Comparison of ENCODE assay signal across 8 mouse cellular contexts in genomic region chr6:30739177-30739747, GRCm38 (mm10). TPM values are rescaled to one million over a fixed set of nuclear protein-coding genes. Genes with fewer than 3 reads are reported as not detected.
DNase-seq lines count a peak whose midpoint lies in the region; ATAC-seq and TF ChIP-seq lines count a peak whose summit lies in the region.

No protein-coding gene starts in this region.

- intact Hi-C loops in gastrocnemius, adult 2 months (cut with DNase I): no loop called here
- intact Hi-C loops in gastrocnemius, postnatal 36 days (cut with DNase I): no loop called here

- WGBS in forebrain, embryonic 13.5 days: 44% methylated on average over 10 of the region's 10 CpGs
- 50% methylated on average over 10 of the region's 10 CpGs for WGBS in intestine, embryonic 16.5 days

- H3K4me2 ChIP-seq in forebrain, embryonic 13.5 days: peak overlapping the region; percentile 60
- peak overlapping the region; percentile 61 for H3K4me2 ChIP-seq in intestine, embryonic 16.5 days (ENCODE audit: low read depth, low read length)

- no peaks in the 10 kb centered on the region for H3K27me3 ChIP-seq in forebrain, embryonic 13.5 days
- H3K27me3 ChIP-seq in intestine, embryonic 16.5 days (replicated peaks; ENCODE audit: control insufficient read depth, insufficient read depth, low read length): no peaks in the 10 kb centered on the region

- peak overlapping the region; percentile 73 for H3K9ac ChIP-seq in forebrain, embryonic 13.5 days
- H3K9ac ChIP-seq in intestine, embryonic 16.5 days (ENCODE audit: low read depth, low read length): peak overlapping the region; percentile 37

- peak overlapping the region; percentile 78 for H3K4me3 ChIP-seq in gastrocnemius, adult 2 months
- peak overlapping the region; percentile 58 for H3K4me3 ChIP-seq in forebrain, embryonic 13.5 days
- peak overlapping the region; percentile 56 for H3K4me3 ChIP-seq in intestine, embryonic 16.5 days (ENCODE audit: low read length)

- peak; percentile 36 for DNase-seq in gastrocnemius, adult 2 months
- DNase-seq in gastrocnemius, postnatal 36 days: no peak
- peak; percentile 86 for DNase-seq in R1 (ENCODE audit: low read depth, low spot score)
- DNase-seq in lung, postnatal 4 days: peak; percentile 39 to 57
- DNase-seq in urinary bladder, adult 18-20 months (ENCODE audit: low spot score in 2 of 2): no peak
- DNase-seq in gastrocnemius, postnatal 4 days (ENCODE audit: low spot score in 2 of 2): no peak

- peaks cover 30% of the 10 kb centered on the region for H3K36me3 ChIP-seq in forebrain, embryonic 13.5 days (ENCODE audit: poor library complexity, severe bottlenecking)
- H3K36me3 ChIP-seq in intestine, embryonic 16.5 days (ENCODE audit: control insufficient read depth, insufficient read depth, low read length): 0 out of 2 replicates have a peak, but pooled peaks cover 3% of the 10 kb centered on the region

- H3K4me1 ChIP-seq in forebrain, embryonic 13.5 days: peaks cover 14% of the 10 kb centered on the region
- H3K4me1 ChIP-seq in intestine, embryonic 16.5 days (ENCODE audit: control insufficient read depth, insufficient read depth, low read length): no peaks in the 10 kb centered on the region

- no peak overlapping the region for H3K27ac ChIP-seq in gastrocnemius, adult 2 months
- H3K27ac ChIP-seq in forebrain, embryonic 13.5 days: peak overlapping the region; percentile 21; the same call in 1 of the 2 replicates
- H3K27ac ChIP-seq in intestine, embryonic 16.5 days (ENCODE audit: low read length): no peak overlapping the region

- TF ChIP-seq CTCF in gastrocnemius, adult 2 months (IDR thresholded peaks at IDR 0.05): no peak

- peaks cover 41% of the 10 kb centered on the region for H3K9me3 ChIP-seq in forebrain, embryonic 13.5 days (replicated peaks)
- H3K9me3 ChIP-seq in intestine, embryonic 16.5 days (ENCODE audit: control insufficient read depth, low read length): peaks cover 31% of the 10 kb centered on the region

- no peak for ATAC-seq in forebrain, embryonic 13.5 days
- no peak for ATAC-seq in intestine, embryonic 16.5 days

RNA-seq across cellular contexts. Expression of gene Mest, which starts 15.9 kb away (rescaled TPM):
- 1 to 10 TPM; 1.6 to 2.4 TPM for total RNA-seq in gastrocnemius, adult 2 months (2021)
- 1 to 10 TPM; 5.2 to 8.3 TPM for total RNA-seq in gastrocnemius, postnatal 36 days (2021)
- polyA plus RNA-seq in forebrain, embryonic 13.5 days (2015; fragmentation: Nextera tagmentation; extraction: Ambion mirVana): 443 and 547 TPM in 2 replicates
- polyA plus RNA-seq in intestine, embryonic 16.5 days (2015; fragmentation: Nextera tagmentation; extraction: Ambion mirVana): 558 and 560 TPM in 2 replicates
- 1,000 to 10,000 TPM in 1 of 2 experiments, 100 to 1,000 TPM in 1; 835 to 1,053 TPM for total RNA-seq in gastrocnemius, postnatal 4 days (2021)

RNA-seq across cellular contexts. Expression of gene Cep41, which starts 45.7 kb away (rescaled TPM):
- 1 to 10 TPM in 1 of 2 experiments, under 1 TPM in 1; 0.20 to 1.6 TPM for total RNA-seq in gastrocnemius, adult 2 months (2021)
- total RNA-seq in gastrocnemius, postnatal 36 days (2021): under 1 TPM; 0.47 to 0.79 TPM
- 19.5 and 19.6 TPM in 2 replicates for polyA plus RNA-seq in forebrain, embryonic 13.5 days (2015; fragmentation: Nextera tagmentation; extraction: Ambion mirVana)
- polyA plus RNA-seq in intestine, embryonic 16.5 days (2015; fragmentation: Nextera tagmentation; extraction: Ambion mirVana): 6.2 and 6.6 TPM in 2 replicates
- 10 to 100 TPM; 22.2 to 23.0 TPM for total RNA-seq in gastrocnemius, postnatal 4 days (2021)

Comparison
In these comparisons a context has a peak if more than half of its experiments do, and no peak if none do; other contexts are left out.
1. DNase-seq: peak in gastrocnemius, adult 2 months (single experiment), R1 (single experiment) and lung, postnatal 4 days (2 of 2); none in gastrocnemius, postnatal 36 days (0 of 2), urinary bladder, adult 18-20 months (0 of 2) and gastrocnemius, postnatal 4 days (0 of 2).
2. RNA of gene Mest, which starts 15.9 kb away (total RNA-seq): 835 to 1,053 TPM in gastrocnemius, postnatal 4 days; 5.2 to 8.3 TPM in gastrocnemius, postnatal 36 days and 1.6 to 2.4 TPM in gastrocnemius, adult 2 months; every median in the first group is over 10 times any median in the second.
3. RNA of gene Cep41, which starts 45.7 kb away (total RNA-seq): 22.2 to 23.0 TPM in gastrocnemius, postnatal 4 days; 0.20 to 1.6 TPM in gastrocnemius, adult 2 months and 0.47 to 0.79 TPM in gastrocnemius, postnatal 36 days; every median in the first group is over 4 times any median in the second.
4. Peak in every context shown above with its lines, with median percentiles within 50 percentile points of each other: H3K4me3 ChIP-seq.